Mouse (Mus musculus): ENCODE measurements around the gene Marc1. TPM values are rescaled to one million over a fixed set of nuclear protein-coding genes. Genes with fewer than 3 reads are reported as not detected.

Marc1 gene
- not detected in 2 replicates for polyA plus RNA-seq (2014; fragmentation: Nextera tagmentation; extraction: Ambion mirVana)

GRCm38 (mm10) chr1:184810780-184811575 is at the start of gene Marc1:
Marc1 (minus strand) TSS chr1:184811313.
- peak within 1 kb of the TSS; percentile 52 for H3K9ac ChIP-seq (replicated peaks; ENCODE audit: low read length)
- H3K27me3 ChIP-seq (ENCODE audit: control insufficient read depth, insufficient read depth, low read length), result peaks cover 5% of the 10 kb centered on the region
- DNase-seq (ENCODE audit: low spot score), result no peak
- 4% methylated on average over 52 of the region's 52 CpGs for WGBS
- H3K4me3 ChIP-seq (ENCODE audit: low read depth, low read length), result peak within 1 kb of the TSS; percentile 31
- peak within 1 kb of the TSS; percentile 67 for H3K4me2 ChIP-seq (ENCODE audit: low read depth, low read length)
- no peaks in the 10 kb centered on the region for H3K36me3 ChIP-seq (replicated peaks; ENCODE audit: control insufficient read depth, insufficient read depth, low read depth, low read length)
- no peak within 1 kb of the TSS for H3K27ac ChIP-seq (replicated peaks; ENCODE audit: low read depth, low read length)
- no peaks in the 10 kb centered on the region; the same call in 1 of the 2 replicates for H3K4me1 ChIP-seq (ENCODE audit: control insufficient read depth, insufficient read depth, low read length)
- no peaks in the 10 kb centered on the region for H3K9me3 ChIP-seq (replicated peaks; ENCODE audit: control insufficient read depth, low read length)
- peak; percentile 64; the same call in 1 of the 2 replicates for ATAC-seq (replicated peaks; ENCODE audit: insufficient number of reproducible peaks, low FRiP score, low TSS enrichment, low read depth)

- Histone ChIP-seq H3K36me3 (replicated peaks; ENCODE audit: control insufficient read depth, insufficient read depth, low read depth, low read length) (no peaks in the 10 kb centered on the region), H3K4me1 (ENCODE audit: control insufficient read depth, insufficient read depth, low read length) (no peaks in the 10 kb centered on the region), H3K9me3 (replicated peaks; ENCODE audit: control insufficient read depth, low read length) (no peaks in the 10 kb centered on the region), H3K27me3 (ENCODE audit: control insufficient read depth, insufficient read depth, low read length) (no peaks in the 10 kb centered on the region), H3K4me3 (ENCODE audit: low read depth, low read length) (no peak overlapping the region), H3K27ac (replicated peaks; ENCODE audit: low read depth, low read length) (no peak overlapping the region), H3K4me2 (ENCODE audit: low read depth, low read length) (no peak overlapping the region), H3K9ac (replicated peaks; ENCODE audit: low read length) (no peak overlapping the region)
- no peak for DNase-seq (ENCODE audit: low spot score)
- WGBS, result 57% methylated on average over 3 of the region's 3 CpGs
- ATAC-seq (replicated peaks; ENCODE audit: insufficient number of reproducible peaks, low FRiP score, low TSS enrichment, low read depth), result no peak
Observed at GRCm38 (mm10) chr1:184860276-184860675, 49.2 kb upstream of the Marc1 start.

GRCm38 (mm10) chr1:184858253-184858652 is 47.1 kb upstream of the Marc1 start:
- DNase-seq (ENCODE audit: low spot score), result no peak
- Histone ChIP-seq H3K36me3 (replicated peaks; ENCODE audit: control insufficient read depth, insufficient read depth, low read depth, low read length) (no peaks in the 10 kb centered on the region), H3K27ac (replicated peaks; ENCODE audit: low read depth, low read length) (no peak overlapping the region), H3K9me3 (replicated peaks; ENCODE audit: control insufficient read depth, low read length) (no peaks in the 10 kb centered on the region), H3K9ac (replicated peaks; ENCODE audit: low read length) (no peak overlapping the region), H3K4me3 (ENCODE audit: low read depth, low read length) (no peak overlapping the region), H3K4me1 (ENCODE audit: control insufficient read depth, insufficient read depth, low read length) (no peaks in the 10 kb centered on the region), H3K27me3 (ENCODE audit: control insufficient read depth, insufficient read depth, low read length) (no peaks in the 10 kb centered on the region), H3K4me2 (ENCODE audit: low read depth, low read length) (no peak overlapping the region)
- 100% methylated on average over 1 of the region's 1 CpGs for WGBS
- no peak for ATAC-seq (replicated peaks; ENCODE audit: insufficient number of reproducible peaks, low FRiP score, low TSS enrichment, low read depth)

- no peak overlapping the region for H3K9ac ChIP-seq (replicated peaks; ENCODE audit: low read length)
- no peaks in the 10 kb centered on the region for H3K4me1 ChIP-seq (ENCODE audit: control insufficient read depth, insufficient read depth, low read length)
- no peak for DNase-seq (ENCODE audit: low spot score)
- no peak for ATAC-seq (replicated peaks; ENCODE audit: insufficient number of reproducible peaks, low FRiP score, low TSS enrichment, low read depth)
- H3K27me3 ChIP-seq (ENCODE audit: control insufficient read depth, insufficient read depth, low read length), result no peaks in the 10 kb centered on the region
- H3K4me3 ChIP-seq (ENCODE audit: low read depth, low read length), result no peak overlapping the region
- no peak overlapping the region for H3K4me2 ChIP-seq (ENCODE audit: low read depth, low read length)
- 85% methylated on average over 9 of the region's 9 CpGs for whole genome bisulfite sequencing
- no peaks in the 10 kb centered on the region for H3K36me3 ChIP-seq (replicated peaks; ENCODE audit: control insufficient read depth, insufficient read depth, low read depth, low read length)
- no peak overlapping the region for H3K27ac ChIP-seq (replicated peaks; ENCODE audit: low read depth, low read length)
- H3K9me3 ChIP-seq (replicated peaks; ENCODE audit: control insufficient read depth, low read length), result no peaks in the 10 kb centered on the region
Observed at GRCm38 (mm10) chr1:184857216-184857615, 46.1 kb upstream of the Marc1 start.

- 47% methylated on average over 3 of the region's 3 CpGs for WGBS
- no peaks in the 10 kb centered on the region for H3K4me1 ChIP-seq (ENCODE audit: control insufficient read depth, insufficient read depth, low read length)
Observed at GRCm38 (mm10) chr1:184853922-184854321, 42.8 kb upstream of the Marc1 start.

GRCm38 (mm10) chr1:184853339-184853738 is 42.2 kb upstream of the Marc1 start:
- Histone ChIP-seq H3K4me2 (ENCODE audit: low read depth, low read length) (no peak overlapping the region), H3K4me3 (ENCODE audit: low read depth, low read length) (no peak overlapping the region), H3K9me3 (replicated peaks; ENCODE audit: control insufficient read depth, low read length) (no peaks in the 10 kb centered on the region), H3K27me3 (ENCODE audit: control insufficient read depth, insufficient read depth, low read length) (no peaks in the 10 kb centered on the region), H3K9ac (replicated peaks; ENCODE audit: low read length) (no peak overlapping the region), H3K27ac (replicated peaks; ENCODE audit: low read depth, low read length) (no peak overlapping the region), H3K36me3 (replicated peaks; ENCODE audit: control insufficient read depth, insufficient read depth, low read depth, low read length) (no peaks in the 10 kb centered on the region), H3K4me1 (ENCODE audit: control insufficient read depth, insufficient read depth, low read length) (no peaks in the 10 kb centered on the region)
- 20% methylated on average over 5 of the region's 5 CpGs for WGBS
- ATAC-seq (replicated peaks; ENCODE audit: insufficient number of reproducible peaks, low FRiP score, low TSS enrichment, low read depth) (0 out of 2 replicates have a peak, but pooled peaks have one; percentile 16), DNase-seq (ENCODE audit: low spot score) (peak; percentile 72)

More at GRCm38 (mm10) chr1:184853922-184854321, 42.8 kb upstream of the Marc1 start:
- H3K9me3 ChIP-seq (replicated peaks; ENCODE audit: control insufficient read depth, low read length), result no peaks in the 10 kb centered on the region
- H3K4me2 ChIP-seq (ENCODE audit: low read depth, low read length), result no peak overlapping the region
- no peak overlapping the region for H3K9ac ChIP-seq (replicated peaks; ENCODE audit: low read length)
- H3K27me3 ChIP-seq (ENCODE audit: control insufficient read depth, insufficient read depth, low read length), result no peaks in the 10 kb centered on the region
- H3K36me3 ChIP-seq (replicated peaks; ENCODE audit: control insufficient read depth, insufficient read depth, low read depth, low read length), result no peaks in the 10 kb centered on the region
- DNase-seq (ENCODE audit: low spot score) (no peak), ATAC-seq (replicated peaks; ENCODE audit: insufficient number of reproducible peaks, low FRiP score, low TSS enrichment, low read depth) (no peak)
- H3K27ac ChIP-seq (replicated peaks; ENCODE audit: low read depth, low read length), result no peak overlapping the region
- H3K4me3 ChIP-seq (ENCODE audit: low read depth, low read length), result no peak overlapping the region

GRCm38 (mm10) chr1:184851741-184852618 is 40.9 kb upstream of the Marc1 start:
- Histone ChIP-seq H3K4me2 (ENCODE audit: low read depth, low read length) (peak overlapping the region; percentile 6; the same call in 1 of the 2 replicates), H3K4me3 (ENCODE audit: low read depth, low read length) (no peak overlapping the region), H3K36me3 (replicated peaks; ENCODE audit: control insufficient read depth, insufficient read depth, low read depth, low read length) (no peaks in the 10 kb centered on the region), H3K27me3 (ENCODE audit: control insufficient read depth, insufficient read depth, low read length) (no peaks in the 10 kb centered on the region), H3K9me3 (replicated peaks; ENCODE audit: control insufficient read depth, low read length) (no peaks in the 10 kb centered on the region), H3K4me1 (ENCODE audit: control insufficient read depth, insufficient read depth, low read length) (no peaks in the 10 kb centered on the region), H3K9ac (replicated peaks; ENCODE audit: low read length) (no peak overlapping the region), H3K27ac (replicated peaks; ENCODE audit: low read depth, low read length) (no peak overlapping the region)
- WGBS, result 18% methylated on average over 31 of the region's 31 CpGs
- ATAC-seq (replicated peaks; ENCODE audit: insufficient number of reproducible peaks, low FRiP score, low TSS enrichment, low read depth) (peak; percentile 78), DNase-seq (ENCODE audit: low spot score) (peak; percentile 88)

Measured in embryonic facial prominence, embryonic 11.5 days (tissue).